Mouse (Mus musculus): ENCODE results near the gene Mup20. TPM values are rescaled to one million over a fixed set of nuclear protein-coding genes. Genes with fewer than 3 reads are reported as not detected.

Mup20 gene
- polyA plus RNA-seq, 1 experiment from 2014 or later, result not detected

Other genes with a start within 250 kb of the Mup20 start
- gene Mup5, start 218.9 kb downstream of the Mup20 start, polyA plus RNA-seq (2015; fragmentation: Nextera tagmentation; extraction: Ambion mirVana), result not detected in 2 replicates
- gene Mup3, start 33.2 kb upstream of the Mup20 start, polyA plus RNA-seq (2015; fragmentation: Nextera tagmentation; extraction: Ambion mirVana), result not detected in 2 replicates
- gene Mup21, start 96.7 kb upstream of the Mup20 start, polyA plus RNA-seq (2015; fragmentation: Nextera tagmentation; extraction: Ambion mirVana), result not detected in 2 replicates
- gene Zfp37, start 176.9 kb upstream of the Mup20 start, polyA plus RNA-seq (2015; fragmentation: Nextera tagmentation; extraction: Ambion mirVana), result 8.7 and 9.3 TPM in 2 replicates
- 18.1 and 22.4 TPM in 2 replicates for gene Slc31a2, start 208.4 kb upstream of the Mup20 start, polyA plus RNA-seq (2015; fragmentation: Nextera tagmentation; extraction: Ambion mirVana)

Measured in lung, embryonic 15.5 days (tissue).